Mouse (Mus musculus) heart, postnatal 25 days (tissue): Measurements from ENCODE around the gene Rnf39. TPM values are rescaled to one million over a fixed set of nuclear protein-coding genes. Genes with fewer than 3 reads are reported as not detected.

Experiments used
- DNase-seq: peaks from one replicate; pipeline ENCODE4 v3.0.0; 2022; ENCODE audit warnings: low spot score
- intact Hi-C: fragments of 180-260 bp; cut with DNase I; formaldehyde crosslinking; loops from one replicate; pipeline ENCODE4 v1.15.1; 2025
- total RNA-seq, 2 experiments: library from RNA; stranded (reverse); gene quantifications; 2 replicates each; pipeline ENCODE4 v1.2.3; 2021

The Rnf39 gene
- total RNA-seq, 2 experiments from 2014 or later: 0.36 to 1.1 TPM

- intact Hi-C loops: no loop called here
- DNase-seq: no peak
Observed at GRCm38 (mm10) chr17:36931130-36931529, 11.6 kb upstream of the Rnf39 start.

- intact Hi-C loops: loop anchor here (2.0 kb wide), 1 partner anchor 19 kb away; the partner anchor contains the start of gene Ppp1r11
- DNase-seq: peak; percentile 41
Observed at GRCm38 (mm10) chr17:36931806-36932205, 10.9 kb upstream of the Rnf39 start.

GRCm38 (mm10) chr17:36938056-36938455, 4.7 kb upstream of the Rnf39 start:
- intact Hi-C loops: no loop called here
- DNase-seq: no peak

DNA sequence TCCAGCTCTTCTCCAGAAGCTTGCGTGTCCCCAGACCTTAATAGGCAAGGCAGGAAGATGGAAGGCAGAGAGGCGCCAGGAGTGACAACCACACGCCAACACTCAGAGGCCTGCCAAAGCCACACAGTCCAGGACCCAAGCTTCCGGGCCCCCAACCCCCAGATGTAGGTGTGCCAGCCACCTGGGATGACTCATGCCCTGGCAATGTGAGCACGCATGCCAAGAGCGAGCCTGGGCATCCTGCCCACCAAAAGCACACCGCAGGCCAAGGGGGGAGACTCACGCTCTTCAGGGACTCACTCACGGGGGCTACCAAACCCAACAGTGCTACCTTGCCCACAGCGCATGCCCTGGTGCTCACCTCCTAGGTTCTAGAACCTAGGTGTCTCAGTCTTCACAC, 327 bp upstream of the Rnf39 start:
- peak; percentile 41 for DNase-seq
- intact Hi-C loops: no loop called here

- DNase-seq: no peak
- intact Hi-C loops: no loop called here
Observed at GRCm38 (mm10) chr17:36943691-36944090, 973 bp downstream of the Rnf39 start.

DNA sequence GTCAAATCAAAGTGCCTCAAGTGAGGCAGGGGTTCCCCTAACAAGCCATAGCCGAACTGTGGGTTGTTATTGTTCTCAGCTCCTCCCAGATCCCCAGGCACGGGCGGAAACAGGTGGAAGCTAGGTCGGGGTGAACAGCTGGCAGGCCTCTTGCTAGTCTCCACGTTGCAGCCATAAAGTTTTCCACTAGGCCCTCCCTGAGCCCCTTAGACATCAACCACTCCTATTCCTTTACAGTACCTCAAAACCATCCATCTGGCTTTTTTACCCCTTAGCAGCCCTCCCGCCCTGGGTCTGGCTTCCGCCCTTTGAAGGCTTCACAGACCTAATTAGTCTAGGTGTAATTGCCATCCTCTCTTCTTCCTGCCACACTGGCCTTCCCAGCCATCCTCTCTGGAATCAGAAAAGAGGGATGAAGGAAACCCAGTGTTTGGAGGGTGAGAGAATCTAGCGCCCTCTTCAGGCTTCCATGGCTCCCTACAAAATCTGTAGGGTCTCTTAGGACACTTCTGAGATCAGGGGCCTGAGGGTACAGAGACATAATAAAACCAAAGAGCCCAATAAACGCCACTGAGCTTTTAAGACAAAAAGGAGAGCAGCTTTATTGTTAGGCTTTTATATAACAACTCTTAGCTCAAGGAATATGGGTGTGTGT, 1.5 kb downstream of the Rnf39 start:
- no peak for DNase-seq
- intact Hi-C loops: no loop called here

- intact Hi-C loops: no loop called here
- peak; percentile 24 for DNase-seq
Observed at GRCm38 (mm10) chr17:36947051-36947819, 4.5 kb downstream of the Rnf39 start.

DNA sequence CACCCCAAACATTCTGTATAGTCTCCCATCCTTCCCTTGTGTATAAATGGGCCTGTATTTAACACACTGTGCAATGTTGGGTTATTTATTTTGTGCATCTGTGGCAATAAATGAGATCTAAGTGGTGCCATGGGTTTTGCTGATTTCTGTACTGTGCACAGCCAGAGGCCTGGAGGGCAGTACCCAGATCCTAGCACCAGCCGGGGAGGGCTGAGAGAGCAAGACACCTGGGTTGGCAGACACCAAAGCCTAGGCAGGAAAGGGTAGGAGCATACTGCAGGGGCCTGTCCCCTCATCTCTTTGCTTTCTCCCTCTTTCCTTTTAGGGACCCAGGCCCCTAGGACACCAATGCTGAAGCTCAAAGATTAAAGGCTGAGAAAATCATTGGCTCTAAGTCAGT, 5.6 kb downstream of the Rnf39 start:
- intact Hi-C loops: no loop called here
- DNase-seq: no peak

- DNase-seq: no peak
- intact Hi-C loops: no loop called here
Observed at GRCm38 (mm10) chr17:36949265-36949664, 6.5 kb downstream of the Rnf39 start.

- intact Hi-C loops: loop anchor here (2.0 kb wide), 1 partner anchor 18 kb away; no protein-coding TSS in a partner anchor
- peak; percentile 94 for DNase-seq
Observed at GRCm38 (mm10) chr17:36950981-36951947, 8.5 kb downstream of the Rnf39 start, which contains the start of gene Ppp1r11. Gene Ppp1r11, minus strand, starts transcription at chr17:36951741.

DNA sequence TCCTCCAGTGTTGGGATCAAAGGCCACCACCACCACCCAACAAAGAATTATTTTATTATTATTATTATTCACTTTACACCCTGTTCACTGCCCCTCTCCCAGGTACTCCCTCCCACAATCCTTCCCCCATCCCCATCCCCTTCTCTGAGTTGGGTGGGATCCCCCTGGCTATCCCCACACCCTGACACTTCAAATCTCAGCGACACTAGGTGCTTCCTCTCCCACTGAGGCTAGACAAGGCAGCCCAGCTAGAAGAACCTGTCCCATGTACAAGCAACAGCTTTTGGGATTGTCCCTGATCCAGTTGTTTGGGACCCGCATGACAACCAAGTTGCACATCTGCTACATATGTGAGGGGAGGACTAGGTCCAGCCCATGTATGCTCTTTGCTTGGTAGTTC, 9.9 kb downstream of the Rnf39 start:
- no peak for DNase-seq
- intact Hi-C loops: no loop called here

DNA sequence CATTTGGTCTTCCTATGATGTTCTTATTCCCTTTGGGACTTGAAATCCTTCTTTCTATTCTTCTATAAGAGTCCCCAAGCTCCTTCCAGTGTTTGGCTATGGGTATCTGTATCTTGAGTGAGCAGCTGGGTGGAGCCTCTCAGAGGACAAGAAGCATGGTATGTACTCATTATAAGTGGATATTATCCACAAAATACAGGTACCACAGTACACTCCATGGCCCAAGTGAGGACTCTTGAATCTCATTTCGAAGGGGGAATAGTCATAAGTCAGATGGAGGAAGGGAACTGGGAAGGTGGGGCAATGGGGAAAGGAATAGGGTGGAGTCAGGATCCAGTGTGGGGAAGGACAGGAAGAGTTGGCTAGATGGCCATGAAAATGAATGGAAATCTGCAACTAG, 10.3 kb downstream of the Rnf39 start:
- no peak for DNase-seq
- intact Hi-C loops: no loop called here

DNA sequence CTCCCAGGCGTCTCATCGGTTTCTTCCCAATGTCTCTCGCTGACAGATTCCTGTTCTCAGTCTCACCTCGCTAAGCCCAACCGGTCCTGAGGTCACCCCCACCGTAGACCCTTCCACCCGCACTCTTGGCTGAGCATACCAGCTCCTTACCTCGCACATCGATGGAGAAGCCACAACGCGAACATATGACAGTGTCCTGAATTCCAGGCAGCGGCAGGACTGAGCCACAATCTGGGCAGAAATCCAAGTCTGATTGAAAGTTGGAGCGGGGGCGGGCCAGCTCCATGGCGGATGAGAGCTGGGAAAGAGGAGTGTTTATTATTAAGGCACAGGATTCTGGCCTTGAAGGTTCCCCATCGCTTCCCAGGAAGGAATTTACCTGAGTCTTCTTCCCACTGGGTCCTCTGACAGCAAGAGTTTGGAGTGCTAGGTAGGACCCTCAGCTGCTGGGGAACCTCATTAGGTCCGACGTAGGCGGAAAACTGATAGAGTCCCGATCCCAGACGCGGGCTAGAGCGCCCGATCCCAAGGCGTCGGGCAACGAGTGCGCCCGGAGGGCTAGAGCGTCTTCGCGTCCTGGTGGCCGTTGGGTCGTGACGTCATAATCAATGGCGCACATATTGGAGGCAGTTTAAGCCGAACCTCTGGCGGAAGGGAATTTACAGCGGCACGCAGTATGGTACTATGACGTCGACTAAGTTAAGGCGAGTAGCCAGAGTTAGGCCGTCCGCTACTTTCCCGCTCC, 15.5 kb downstream of the Rnf39 start, which contains the start of the genes Znrd1 and Znrd1as:
Gene Znrd1, minus strand, starts transcription at position 561 of the 745 bp plus-strand sequence.
Gene Znrd1as, plus strand, starts transcription at position 594 of the 745 bp plus-strand sequence.
- DNase-seq: peak; percentile 86
- intact Hi-C loops: loop anchor here (5.0 kb wide), 3 partner anchors 41 to 121 kb away; partner anchors contain the start of genes Gabbr1 and Trim26

DNA sequence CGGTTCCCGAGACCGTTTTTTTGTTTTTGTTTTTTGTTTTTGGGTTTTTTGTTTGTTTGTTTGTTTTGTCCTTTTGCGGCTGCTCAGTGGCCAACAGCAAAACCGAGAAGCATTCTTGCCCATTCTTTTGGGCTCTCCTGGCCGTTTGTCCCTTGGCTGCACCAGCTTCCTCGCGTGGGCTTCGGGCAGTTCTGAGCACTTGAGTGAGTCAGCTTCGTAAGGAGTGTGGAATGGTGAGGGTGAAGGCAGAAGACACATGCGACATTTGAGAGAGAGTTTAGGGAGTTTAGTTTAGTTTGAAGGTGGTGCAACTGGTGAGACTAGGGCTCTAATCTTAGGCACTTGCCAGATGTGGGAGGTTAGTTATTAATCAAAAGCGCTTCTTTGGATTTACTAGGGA, 16.2 kb downstream of the Rnf39 start:
- intact Hi-C loops: loop anchor here (5.0 kb wide), 3 partner anchors 42 to 122 kb away; partner anchors contain the start of genes Gabbr1 and Trim26
- no peak for DNase-seq

GRCm38 (mm10) chr17:36961125-36961524, 18.4 kb downstream of the Rnf39 start:
- DNase-seq: no peak
- intact Hi-C loops: no loop called here

- DNase-seq: no peak
- intact Hi-C loops: no loop called here
Observed at GRCm38 (mm10) chr17:36966875-36967274, 24.2 kb downstream of the Rnf39 start.

- intact Hi-C loops: no loop called here
- no peak for DNase-seq
Observed at GRCm38 (mm10) chr17:36970316-36970890, 27.7 kb downstream of the Rnf39 start.

DNA sequence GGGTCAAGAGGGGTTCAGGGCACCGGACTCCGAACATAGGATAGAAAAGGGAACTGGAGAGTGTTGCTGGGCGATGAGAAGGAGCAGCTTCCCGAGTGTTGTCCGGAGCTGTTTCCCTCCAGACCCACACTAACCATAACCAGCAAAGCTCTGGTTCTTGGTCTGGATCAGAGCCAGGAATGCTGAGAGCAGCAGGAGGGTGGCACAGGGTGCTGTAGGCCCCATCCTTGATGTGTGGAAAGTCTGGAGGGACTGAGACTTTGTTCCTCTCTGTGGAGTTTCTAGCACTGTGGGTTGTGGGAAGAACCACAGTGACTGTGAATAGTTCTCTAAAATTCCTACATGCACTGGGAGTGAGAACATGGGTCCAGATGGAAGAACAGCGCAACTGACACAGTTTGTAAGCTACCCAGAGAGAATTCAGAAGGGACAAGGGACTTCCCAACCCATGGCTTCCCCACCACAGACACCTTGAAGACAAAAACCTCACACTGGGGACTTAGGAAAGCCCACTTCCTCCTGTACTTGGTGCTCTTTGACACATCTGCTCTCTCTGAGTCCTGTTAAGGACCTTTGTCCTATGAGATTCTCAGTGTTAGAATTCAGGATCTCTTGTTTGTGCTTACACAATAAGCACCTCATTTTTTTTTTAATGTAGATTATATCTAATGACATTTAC, 28.6 kb downstream of the Rnf39 start:
- DNase-seq: no peak
- intact Hi-C loops: no loop called here
